11 mouse cellular contexts compared by ENCODE assay signal in genomic region chr1:153703445-153703991, GRCm38 (mm10). TPM values are rescaled to one million over a fixed set of nuclear protein-coding genes. Genes with fewer than 3 reads are reported as not detected.
A peak's percentile ranks its signal among the peaks of the same experiment; 100 is the strongest.
DNase-seq lines count a peak whose midpoint lies in the region; ATAC-seq and TF ChIP-seq lines count a peak whose summit lies in the region.
"Had no signal": no experiment of that assay in that cellular context is flagged by ENCODE, and none has a peak within 500 bp of the region (broad histone marks: within the 10 kb centered on the region; RNA-seq: fewer than 3 reads in every experiment).

No protein-coding gene starts in this region.

- no peak for DNase-seq in heart, adult 2 months
- peak; percentile 74 for DNase-seq in embryo, embryonic 10.5 days (ENCODE audit: low spot score)
- peak; percentile 32 to 50 for DNase-seq in heart, postnatal 10 days
- no peak for DNase-seq in liver, embryonic 11.5 days (ENCODE audit: low spot score)
- no peak for DNase-seq in lung, postnatal 10 days
- DNase-seq in urinary bladder, adult 2 months (ENCODE audit: low spot score) = no peak

- 0 out of 2 replicates have a peak, but pooled peaks cover 3% of the 10 kb centered on the region for H3K27me3 ChIP-seq in heart, embryonic 12.5 days (replicated peaks)
- no peaks in the 10 kb centered on the region for H3K27me3 ChIP-seq in heart, adult 2 months (ENCODE audit: control insufficient read depth, insufficient read depth, low read length)
- no peaks in the 10 kb centered on the region for H3K27me3 ChIP-seq in limb, embryonic 13.5 days
- peaks cover 3% of the 10 kb centered on the region; the same call in 1 of the 2 replicates for H3K27me3 ChIP-seq in liver, embryonic 11.5 days (replicated peaks; ENCODE audit: control insufficient read depth, insufficient read depth, low read length)

- H3K9me3 ChIP-seq in heart, embryonic 12.5 days (replicated peaks) = no peaks in the 10 kb centered on the region
- no peaks in the 10 kb centered on the region for H3K9me3 ChIP-seq in limb, embryonic 13.5 days
- H3K9me3 ChIP-seq in liver, embryonic 11.5 days (ENCODE audit: control insufficient read depth, low read length) = no peaks in the 10 kb centered on the region

- H3K27ac ChIP-seq in heart, embryonic 12.5 days (ENCODE audit: poor library complexity, severe bottlenecking) = no peak overlapping the region
- H3K27ac ChIP-seq in heart, adult 2 months = no peak overlapping the region
- no peak overlapping the region; the same call in 1 of the 2 replicates for H3K27ac ChIP-seq in limb, embryonic 13.5 days
- H3K27ac ChIP-seq in liver, embryonic 11.5 days (ENCODE audit: low read depth, low read length) = no peak overlapping the region
- H3K27ac ChIP-seq: macrophage had no signal

- TF ChIP-seq POLR2A in heart, adult 2 months (IDR thresholded peaks at IDR 0.05; ENCODE audit: insufficient read depth, low read depth, low read length) = no peak

- no peak overlapping the region for H3K9ac ChIP-seq in heart, embryonic 12.5 days
- no peak overlapping the region for H3K9ac ChIP-seq in heart, adult 2 months (ENCODE audit: low read depth, low read length)
- H3K9ac ChIP-seq in limb, embryonic 13.5 days = no peak overlapping the region
- H3K9ac ChIP-seq in liver, embryonic 11.5 days (ENCODE audit: low read depth, low read length) = no peak overlapping the region

- ATAC-seq in heart, embryonic 12.5 days (ENCODE audit: insufficient number of reproducible peaks, low FRiP score) = no peak
- peak; percentile 58 for ATAC-seq in limb, embryonic 13.5 days (ENCODE audit: low FRiP score, low read depth)
- ATAC-seq in liver, embryonic 11.5 days (replicated peaks; ENCODE audit: low FRiP score) = no peak

- no peaks in the 10 kb centered on the region for H3K79me2 ChIP-seq in heart, adult 2 months (replicated peaks; ENCODE audit: control insufficient read depth, insufficient read depth, low read length)

- 13% methylated on average over 12 of the region's 12 CpGs for WGBS in heart, embryonic 12.5 days
- 28% methylated on average over 12 of the region's 12 CpGs for WGBS in heart, adult 2 months
- WGBS in limb, embryonic 13.5 days = 12% methylated on average over 12 of the region's 12 CpGs
- 21% methylated on average over 12 of the region's 12 CpGs for WGBS in liver, embryonic 11.5 days

- no peak overlapping the region for H3K4me3 ChIP-seq in heart, embryonic 12.5 days
- H3K4me3 ChIP-seq in heart, adult 2 months = no peak overlapping the region
- no peak overlapping the region for H3K4me3 ChIP-seq in limb, embryonic 13.5 days
- H3K4me3 ChIP-seq in liver, embryonic 11.5 days (ENCODE audit: low read depth, low read length) = no peak overlapping the region
- H3K4me3 ChIP-seq: erythroblast, embryonic 14.5 days had no signal

- TF ChIP-seq EP300 in heart, adult 2 months (IDR thresholded peaks at IDR 0.05; ENCODE audit: insufficient read depth, low read depth, low read length) = no peak

- H3K4me2 ChIP-seq in heart, embryonic 12.5 days = peak overlapping the region; percentile 45
- peak overlapping the region; percentile 28 for H3K4me2 ChIP-seq in limb, embryonic 13.5 days (replicated peaks)
- no peak overlapping the region for H3K4me2 ChIP-seq in liver, embryonic 11.5 days

- no peaks in the 10 kb centered on the region for H3K36me3 ChIP-seq in heart, embryonic 12.5 days
- no peaks in the 10 kb centered on the region for H3K36me3 ChIP-seq in heart, adult 2 months (ENCODE audit: control insufficient read depth, insufficient read depth, low read length)
- no peaks in the 10 kb centered on the region for H3K36me3 ChIP-seq in limb, embryonic 13.5 days
- H3K36me3 ChIP-seq in liver, embryonic 11.5 days (ENCODE audit: control insufficient read depth, insufficient read depth, low read length) = no peaks in the 10 kb centered on the region

- peaks cover 17% of the 10 kb centered on the region for H3K4me1 ChIP-seq in heart, embryonic 12.5 days (replicated peaks)
- H3K4me1 ChIP-seq in heart, adult 2 months (ENCODE audit: control insufficient read depth, insufficient read depth, low read length) = no peaks in the 10 kb centered on the region; the same call in 1 of the 2 replicates
- peaks cover 62% of the 10 kb centered on the region for H3K4me1 ChIP-seq in limb, embryonic 13.5 days
- no peaks in the 10 kb centered on the region for H3K4me1 ChIP-seq in liver, embryonic 11.5 days (replicated peaks; ENCODE audit: control insufficient read depth, insufficient read depth, low read length)

- no peak for TF ChIP-seq CTCF in heart, adult 2 months (IDR thresholded peaks at IDR 0.05)

- intact Hi-C loops in heart, adult 2 months (cut with DNase I) = no loop called here
- intact Hi-C loops in heart, postnatal 10 days (cut with DNase I) = no loop called here

RNA-seq across cellular contexts. Expression of gene Rgs16, which starts 36.6 kb away (rescaled TPM):
- polyA plus RNA-seq in heart, embryonic 12.5 days (2016; fragmentation: Nextera tagmentation; extraction: Ambion mirVana) = 4.7 and 5.2 TPM in 2 replicates
- 1 to 10 TPM; 1.4 to 1.9 TPM for total RNA-seq in heart, adult 2 months (2021)
- polyA plus RNA-seq in heart, adult 2 months (2012; rRNA removed) = 0.80 and 1.3 TPM in 2 replicates
- total RNA-seq in heart, postnatal 10 days (2021) = 1 to 10 TPM; 2.4 to 3.5 TPM
- polyA plus RNA-seq in limb, embryonic 13.5 days (2015; fragmentation: Nextera tagmentation; extraction: Ambion mirVana) = 22.6 and 23.7 TPM in 2 replicates
- polyA plus RNA-seq in liver, embryonic 11.5 days (2014; fragmentation: Nextera tagmentation; extraction: Ambion mirVana) = 0.94 and 1.3 TPM in 2 replicates
- 2.4 and 2.5 TPM in 2 replicates for polyA plus RNA-seq in urinary bladder, adult 2 months (2012; rRNA removed)
- total RNA-seq: MEL had no signal
- polyA plus RNA-seq: erythroblast, embryonic 14.5 days had no signal

RNA-seq across cellular contexts. Expression of gene Rnasel, which starts 45.7 kb away (rescaled TPM):
- 11.8 and 12.8 TPM in 2 replicates for polyA plus RNA-seq in heart, embryonic 12.5 days (2016; fragmentation: Nextera tagmentation; extraction: Ambion mirVana)
- total RNA-seq in heart, adult 2 months (2021) = 1 to 10 TPM; 4.1 to 4.6 TPM
- 2.5 and 4.4 TPM in 2 replicates for polyA plus RNA-seq in heart, adult 2 months (2012; rRNA removed)
- total RNA-seq in heart, postnatal 10 days (2021) = 10 to 100 TPM; 12.5 to 15.4 TPM
- 12.3 and 12.4 TPM in 2 replicates for polyA plus RNA-seq in limb, embryonic 13.5 days (2015; fragmentation: Nextera tagmentation; extraction: Ambion mirVana)
- 5.4 and 7.2 TPM in 2 replicates for polyA plus RNA-seq in liver, embryonic 11.5 days (2014; fragmentation: Nextera tagmentation; extraction: Ambion mirVana)
- polyA plus RNA-seq in urinary bladder, adult 2 months (2012; rRNA removed) = 15.7 and 20.8 TPM in 2 replicates

RNA-seq across cellular contexts. Expression of gene Rgs8, which starts 50.7 kb away (rescaled TPM):
- polyA plus RNA-seq in heart, embryonic 12.5 days (2016; fragmentation: Nextera tagmentation; extraction: Ambion mirVana) = 0.90 and 1.1 TPM in 2 replicates
- total RNA-seq in heart, adult 2 months (2021) = not detected
- 0.06 TPM in 2 replicates for polyA plus RNA-seq in heart, adult 2 months (2012; rRNA removed)
- total RNA-seq in heart, postnatal 10 days (2021) = not detected
- polyA plus RNA-seq in limb, embryonic 13.5 days (2015; fragmentation: Nextera tagmentation; extraction: Ambion mirVana) = 1.8 TPM in 2 replicates
- polyA plus RNA-seq in liver, embryonic 11.5 days (2014; fragmentation: Nextera tagmentation; extraction: Ambion mirVana) = 0.09 and 0.19 TPM in 2 replicates
- 0.03 TPM in 1 of 2 replicates, not detected in the other for polyA plus RNA-seq in urinary bladder, adult 2 months (2012; rRNA removed)
- total RNA-seq: MEL had no signal
- polyA plus RNA-seq: erythroblast, embryonic 14.5 days; macrophage had no signal

Comparison
In these comparisons a context has a peak if more than half of its experiments do, and no peak if none do; other contexts are left out.
1. DNase-seq: peak in embryo, embryonic 10.5 days (single experiment) and heart, postnatal 10 days (2 of 2); none in heart, adult 2 months (0 of 2), liver, embryonic 11.5 days (single experiment), lung, postnatal 10 days (single experiment) and urinary bladder, adult 2 months (single experiment).